Mouse (Mus musculus): Measurements from ENCODE around the gene Aox2. TPM values are rescaled to one million over a fixed set of nuclear protein-coding genes. Genes with fewer than 3 reads are reported as not detected.

Aox2 gene
- polyA plus RNA-seq, 1 experiment from 2014 or later: 0.04 TPM

GRCm38 (mm10) chr1:58311221-58311864 is 33.2 kb downstream of the Aox2 start:
- Histone ChIP-seq H3K27ac (no peak overlapping the region), H3K4me2 (replicated peaks) (no peak overlapping the region), H3K4me3 (no peak overlapping the region), H3K36me3 (no peaks in the 10 kb centered on the region), H3K9me3 (replicated peaks) (no peaks in the 10 kb centered on the region), H3K4me1 (no peaks in the 10 kb centered on the region), H3K9ac (no peak overlapping the region), H3K27me3 (no peaks in the 10 kb centered on the region)
- ATAC-seq (ENCODE audit: low FRiP score): no peak
- WGBS: 84% methylated on average over 7 of the region's 7 CpGs

- Histone ChIP-seq H3K27me3 (no peaks in the 10 kb centered on the region), H3K4me3 (no peak overlapping the region), H3K4me1 (no peaks in the 10 kb centered on the region), H3K27ac (no peak overlapping the region), H3K36me3 (no peaks in the 10 kb centered on the region), H3K4me2 (replicated peaks) (no peak overlapping the region), H3K9ac (no peak overlapping the region), H3K9me3 (replicated peaks) (no peaks in the 10 kb centered on the region)
- ATAC-seq (ENCODE audit: low FRiP score): no peak
- WGBS: 91% methylated on average over 8 of the region's 8 CpGs
Observed at GRCm38 (mm10) chr1:58313173-58313572, 35.0 kb downstream of the Aox2 start.

GRCm38 (mm10) chr1:58315532-58315931 is 37.4 kb downstream of the Aox2 start:
- ATAC-seq (ENCODE audit: low FRiP score): no peak
- no peak overlapping the region for H3K4me3 ChIP-seq
- no peak overlapping the region for H3K27ac ChIP-seq
- no peaks in the 10 kb centered on the region for H3K27me3 ChIP-seq
- no peaks in the 10 kb centered on the region for H3K36me3 ChIP-seq
- H3K9me3 ChIP-seq (replicated peaks): no peaks in the 10 kb centered on the region
- H3K4me1 ChIP-seq: no peaks in the 10 kb centered on the region
- 75% methylated on average over 6 of the region's 6 CpGs for WGBS
- no peak overlapping the region for H3K4me2 ChIP-seq (replicated peaks)
- H3K9ac ChIP-seq: no peak overlapping the region

GRCm38 (mm10) chr1:58333222-58333621 is 55.1 kb downstream of the Aox2 start:
- no peak for ATAC-seq (ENCODE audit: low FRiP score)
- Histone ChIP-seq H3K36me3 (no peaks in the 10 kb centered on the region), H3K27ac (no peak overlapping the region), H3K4me2 (replicated peaks) (peak overlapping the region; percentile 44), H3K4me3 (0 out of 2 replicates have a peak overlapping the region, but pooled peaks have one; percentile 1), H3K27me3 (no peaks in the 10 kb centered on the region), H3K9me3 (replicated peaks) (no peaks in the 10 kb centered on the region), H3K9ac (no peak overlapping the region), H3K4me1 (peaks cover 8% of the 10 kb centered on the region; the same call in 1 of the 2 replicates)
- WGBS: 30% methylated on average over 4 of the region's 4 CpGs

GRCm38 (mm10) chr1:58339901-58340300 is 61.8 kb downstream of the Aox2 start:
- H3K27me3 ChIP-seq: no peaks in the 10 kb centered on the region
- H3K9me3 ChIP-seq (replicated peaks): no peaks in the 10 kb centered on the region
- ATAC-seq (ENCODE audit: low FRiP score): no peak
- H3K4me1 ChIP-seq: peaks cover 1% of the 10 kb centered on the region; the same call in 1 of the 2 replicates
- H3K36me3 ChIP-seq: no peaks in the 10 kb centered on the region
- 95% methylated on average over 1 of the region's 1 CpGs for WGBS
- H3K4me3 ChIP-seq: no peak overlapping the region
- no peak overlapping the region for H3K4me2 ChIP-seq (replicated peaks)
- no peak overlapping the region for H3K9ac ChIP-seq
- H3K27ac ChIP-seq: no peak overlapping the region

- H3K4me1 ChIP-seq: peaks cover 4% of the 10 kb centered on the region; the same call in 1 of the 2 replicates
- H3K4me3 ChIP-seq: no peak overlapping the region
- H3K9ac ChIP-seq: no peak overlapping the region
- H3K9me3 ChIP-seq (replicated peaks): no peaks in the 10 kb centered on the region
- H3K4me2 ChIP-seq (replicated peaks): no peak overlapping the region
- no peaks in the 10 kb centered on the region for H3K27me3 ChIP-seq
- no peak overlapping the region for H3K27ac ChIP-seq
- ATAC-seq (ENCODE audit: low FRiP score): no peak
- H3K36me3 ChIP-seq: no peaks in the 10 kb centered on the region
- WGBS: 33% methylated on average over 7 of the region's 7 CpGs
Observed at GRCm38 (mm10) chr1:58341576-58341975, 63.5 kb downstream of the Aox2 start.

GRCm38 (mm10) chr1:58343861-58344260 is 65.7 kb downstream of the Aox2 start:
- Histone ChIP-seq H3K4me2 (replicated peaks) (no peak overlapping the region), H3K27me3 (no peaks in the 10 kb centered on the region), H3K4me3 (no peak overlapping the region), H3K9ac (no peak overlapping the region), H3K9me3 (replicated peaks) (no peaks in the 10 kb centered on the region), H3K36me3 (no peaks in the 10 kb centered on the region), H3K4me1 (peaks cover 4% of the 10 kb centered on the region; the same call in 1 of the 2 replicates), H3K27ac (no peak overlapping the region)
- WGBS: 93% methylated on average over 4 of the region's 4 CpGs
- no peak for ATAC-seq (ENCODE audit: low FRiP score)

GRCm38 (mm10) chr1:58344570-58344969 is 66.4 kb downstream of the Aox2 start:
- Histone ChIP-seq H3K4me1 (peaks cover 4% of the 10 kb centered on the region; the same call in 1 of the 2 replicates), H3K27me3 (no peaks in the 10 kb centered on the region), H3K9me3 (replicated peaks) (no peaks in the 10 kb centered on the region), H3K4me2 (replicated peaks) (no peak overlapping the region), H3K4me3 (no peak overlapping the region), H3K36me3 (no peaks in the 10 kb centered on the region), H3K9ac (no peak overlapping the region), H3K27ac (no peak overlapping the region)
- ATAC-seq (ENCODE audit: low FRiP score): no peak
- WGBS: 76% methylated on average over 5 of the region's 5 CpGs

- 91% methylated on average over 14 of the region's 14 CpGs for WGBS
Observed at GRCm38 (mm10) chr1:58346159-58346558, 68.0 kb downstream of the Aox2 start.

GRCm38 (mm10) chr1:58348712-58349111 is 70.6 kb downstream of the Aox2 start:
- no peak overlapping the region for H3K4me3 ChIP-seq
- WGBS: 85% methylated on average over 6 of the region's 6 CpGs
- no peaks in the 10 kb centered on the region for H3K36me3 ChIP-seq
- H3K4me2 ChIP-seq (replicated peaks): no peak overlapping the region
- H3K9me3 ChIP-seq (replicated peaks): no peaks in the 10 kb centered on the region
- H3K27ac ChIP-seq: no peak overlapping the region
- H3K9ac ChIP-seq: no peak overlapping the region
- H3K4me1 ChIP-seq: peaks cover 4% of the 10 kb centered on the region; the same call in 1 of the 2 replicates
- H3K27me3 ChIP-seq: no peaks in the 10 kb centered on the region
- no peak for ATAC-seq (ENCODE audit: low FRiP score)

More at GRCm38 (mm10) chr1:58346159-58346558, 68.0 kb downstream of the Aox2 start:
- Histone ChIP-seq H3K9me3 (replicated peaks) (no peaks in the 10 kb centered on the region), H3K4me2 (replicated peaks) (no peak overlapping the region), H3K4me1 (peaks cover 4% of the 10 kb centered on the region; the same call in 1 of the 2 replicates), H3K9ac (no peak overlapping the region), H3K36me3 (no peaks in the 10 kb centered on the region), H3K27ac (no peak overlapping the region), H3K4me3 (no peak overlapping the region), H3K27me3 (no peaks in the 10 kb centered on the region)
- ATAC-seq (ENCODE audit: low FRiP score): no peak

GRCm38 (mm10) chr1:58353238-58353893 is 75.2 kb downstream of the Aox2 start:
- Histone ChIP-seq H3K4me2 (replicated peaks) (no peak overlapping the region), H3K27me3 (no peaks in the 10 kb centered on the region), H3K4me3 (no peak overlapping the region), H3K9ac (no peak overlapping the region), H3K36me3 (no peaks in the 10 kb centered on the region), H3K27ac (no peak overlapping the region), H3K9me3 (replicated peaks) (no peaks in the 10 kb centered on the region), H3K4me1 (no peaks in the 10 kb centered on the region)
- WGBS: 72% methylated on average over 4 of the region's 4 CpGs
- ATAC-seq (ENCODE audit: low FRiP score): no peak

- Histone ChIP-seq H3K27me3 (no peaks in the 10 kb centered on the region), H3K4me2 (replicated peaks) (no peak overlapping the region), H3K27ac (no peak overlapping the region), H3K4me3 (no peak overlapping the region), H3K9ac (no peak overlapping the region), H3K9me3 (replicated peaks) (no peaks in the 10 kb centered on the region), H3K36me3 (no peaks in the 10 kb centered on the region), H3K4me1 (no peaks in the 10 kb centered on the region)
- 84% methylated on average over 19 of the region's 19 CpGs for WGBS
- ATAC-seq (ENCODE audit: low FRiP score): no peak
Observed at GRCm38 (mm10) chr1:58358958-58359901, 81.1 kb downstream of the Aox2 start.

Data from hindbrain, embryonic 12.5 days (tissue).